In the genomic region with DNA sequence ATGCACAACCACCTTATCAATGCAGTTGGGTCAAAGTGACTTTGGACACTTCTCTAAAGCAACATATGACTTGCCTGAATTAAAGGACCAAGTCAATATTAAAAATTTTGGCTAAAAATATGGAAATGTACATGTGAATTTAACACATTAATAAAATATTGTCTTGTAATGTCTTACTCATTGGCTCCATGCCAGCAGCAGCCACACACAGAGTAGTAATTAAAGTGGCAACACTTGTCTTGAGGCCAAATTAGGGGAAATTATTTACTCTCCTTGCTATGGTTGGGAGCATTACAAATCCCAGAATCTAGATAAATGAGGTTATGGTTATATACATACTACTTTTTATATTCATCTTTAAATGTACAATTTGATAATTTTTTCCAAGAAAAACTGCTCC, we compare ENCODE assay signal across 27 mouse cellular contexts. TPM values are rescaled to one million over a fixed set of nuclear protein-coding genes. Genes with fewer than 3 reads are reported as not detected.
A peak's percentile ranks its signal among the peaks of the same experiment; 100 is the strongest.
DNase-seq lines count a peak whose midpoint lies in the region; ATAC-seq lines count a peak whose summit lies in the region.
"Had no signal": no experiment of that assay in that cellular context is flagged by ENCODE, and none has a peak within 500 bp of the region (broad histone marks: within the 10 kb centered on the region; RNA-seq: fewer than 3 reads in every experiment).

No protein-coding gene starts in this region.

- H3K27ac ChIP-seq in forebrain, embryonic 14.5 days (ENCODE audit: low read depth, low read length): no peak overlapping the region
- H3K27ac ChIP-seq in forebrain, embryonic 12.5 days: no peak overlapping the region
- no peak overlapping the region for H3K27ac ChIP-seq in kidney, embryonic 15.5 days
- H3K27ac ChIP-seq: embryonic facial prominence, embryonic 12.5 days; embryonic facial prominence, embryonic 15.5 days; hindbrain, embryonic 10.5 days; hindbrain, embryonic 13.5 days had no signal

- no peaks in the 10 kb centered on the region for H3K9me3 ChIP-seq in forebrain, embryonic 14.5 days (replicated peaks; ENCODE audit: control insufficient read depth, low read length)
- no peaks in the 10 kb centered on the region for H3K9me3 ChIP-seq in forebrain, embryonic 12.5 days
- H3K9me3 ChIP-seq in kidney, embryonic 15.5 days (replicated peaks): no peaks in the 10 kb centered on the region
- H3K9me3 ChIP-seq: embryonic facial prominence, embryonic 12.5 days; embryonic facial prominence, embryonic 15.5 days; G1E; hindbrain, embryonic 10.5 days; hindbrain, embryonic 13.5 days had no signal

- H3K36me3 ChIP-seq in forebrain, embryonic 14.5 days (ENCODE audit: control insufficient read depth, insufficient read depth, low read length): no peaks in the 10 kb centered on the region
- H3K36me3 ChIP-seq in forebrain, embryonic 12.5 days (replicated peaks): no peaks in the 10 kb centered on the region
- H3K36me3 ChIP-seq in kidney, embryonic 15.5 days: no peaks in the 10 kb centered on the region
- H3K36me3 ChIP-seq: embryonic facial prominence, embryonic 12.5 days; embryonic facial prominence, embryonic 15.5 days; G1E; hindbrain, embryonic 10.5 days; hindbrain, embryonic 13.5 days had no signal

- peak; percentile 37 for DNase-seq in forebrain, embryonic 14.5 days (ENCODE audit: low spot score)
- peak; percentile 55 for DNase-seq in kidney, adult 9 months
- DNase-seq in kidney, adult 18-20 months: no peak
- peak; percentile 31 to 55 for DNase-seq in kidney, postnatal 36 days
- DNase-seq in right cerebral cortex, postnatal 25 days: no peak
- DNase-seq: adrenal gland, adult 2 months; adrenal gland, postnatal 14 days; B cell, adult 2 months; cerebellum, adult 18-20 months; cerebellum, adult 9-10 months; gastrocnemius, postnatal 10 days; gastrocnemius, postnatal 36 days; heart, postnatal 36 days had no signal

- no peaks in the 10 kb centered on the region for H3K4me1 ChIP-seq in forebrain, embryonic 14.5 days (ENCODE audit: control insufficient read depth, insufficient read depth, low read length)
- H3K4me1 ChIP-seq in forebrain, embryonic 12.5 days: no peaks in the 10 kb centered on the region
- 0 out of 2 replicates have a peak, but pooled peaks cover 3% of the 10 kb centered on the region for H3K4me1 ChIP-seq in kidney, embryonic 15.5 days
- H3K4me1 ChIP-seq: embryonic facial prominence, embryonic 12.5 days; embryonic facial prominence, embryonic 15.5 days; hindbrain, embryonic 10.5 days; hindbrain, embryonic 13.5 days had no signal

- no peak overlapping the region for H3K4me2 ChIP-seq in forebrain, embryonic 14.5 days (ENCODE audit: low read length)
- no peak overlapping the region for H3K4me2 ChIP-seq in forebrain, embryonic 12.5 days
- H3K4me2 ChIP-seq in kidney, embryonic 15.5 days: no peak overlapping the region
- H3K4me2 ChIP-seq: embryonic facial prominence, embryonic 12.5 days; embryonic facial prominence, embryonic 15.5 days; heart, embryonic 11.5 days; hindbrain, embryonic 13.5 days had no signal

- no peaks in the 10 kb centered on the region for H3K27me3 ChIP-seq in forebrain, embryonic 14.5 days (replicated peaks; ENCODE audit: control insufficient read depth, insufficient read depth, low read length)
- H3K27me3 ChIP-seq in forebrain, embryonic 12.5 days: no peaks in the 10 kb centered on the region
- no peaks in the 10 kb centered on the region for H3K27me3 ChIP-seq in kidney, embryonic 15.5 days
- H3K27me3 ChIP-seq: CH12.LX; embryonic facial prominence, embryonic 12.5 days; embryonic facial prominence, embryonic 15.5 days; hindbrain, embryonic 13.5 days had no signal

- H3K4me3 ChIP-seq in forebrain, embryonic 14.5 days (ENCODE audit: low read depth, low read length): no peak overlapping the region
- no peak overlapping the region for H3K4me3 ChIP-seq in forebrain, embryonic 12.5 days (replicated peaks)
- H3K4me3 ChIP-seq in kidney, embryonic 15.5 days (replicated peaks): no peak overlapping the region
- H3K4me3 ChIP-seq: embryonic facial prominence, embryonic 12.5 days; embryonic facial prominence, embryonic 15.5 days; hindbrain, embryonic 10.5 days; hindbrain, embryonic 13.5 days had no signal

- no peak for ATAC-seq in forebrain, embryonic 14.5 days
- ATAC-seq in forebrain, embryonic 12.5 days (ENCODE audit: low FRiP score): no peak
- ATAC-seq in kidney, embryonic 15.5 days (replicated peaks; ENCODE audit: low FRiP score): no peak
- ATAC-seq: forebrain, embryonic 16.5 days; hindbrain, embryonic 16.5 days had no signal

- no peak overlapping the region for H3K9ac ChIP-seq in forebrain, embryonic 14.5 days (ENCODE audit: low read length)
- H3K9ac ChIP-seq in forebrain, embryonic 12.5 days: no peak overlapping the region
- no peak overlapping the region for H3K9ac ChIP-seq in kidney, embryonic 15.5 days
- H3K9ac ChIP-seq: embryonic facial prominence, embryonic 12.5 days; embryonic facial prominence, embryonic 15.5 days; hindbrain, embryonic 13.5 days had no signal

RNA-seq across cellular contexts. Expression of gene Gm10203, which starts 13.0 kb away (rescaled TPM):
- polyA plus RNA-seq in forebrain, embryonic 14.5 days (2014; fragmentation: Nextera tagmentation; extraction: Ambion mirVana): not detected in 2 replicates
- polyA plus RNA-seq in forebrain, embryonic 12.5 days (2016; fragmentation: Nextera tagmentation; extraction: Ambion mirVana): not detected in 2 replicates
- not detected in 2 replicates for polyA plus RNA-seq in kidney, embryonic 15.5 days (2015; fragmentation: Nextera tagmentation; extraction: Ambion mirVana)
- polyA plus RNA-seq: adrenal gland, adult 2 months; embryonic facial prominence, embryonic 12.5 days; embryonic facial prominence, embryonic 15.5 days; forebrain, embryonic 11.5 days; forebrain, embryonic 16.5 days; G1E; heart, embryonic 11.5 days; heart, embryonic 14.5 days; heart, postnatal 0 days; hindbrain, embryonic 10.5 days; hindbrain, embryonic 13.5 days; hindbrain, embryonic 16.5 days had no signal

RNA-seq across cellular contexts. Expression of gene Dennd5b, which starts 15.5 kb away (rescaled TPM):
- 10.9 and 16.9 TPM in 2 replicates for polyA plus RNA-seq in forebrain, embryonic 14.5 days (2014; fragmentation: Nextera tagmentation; extraction: Ambion mirVana)
- polyA plus RNA-seq in forebrain, embryonic 12.5 days (2016; fragmentation: Nextera tagmentation; extraction: Ambion mirVana): 18.1 and 18.8 TPM in 2 replicates
- polyA plus RNA-seq in kidney, embryonic 15.5 days (2015; fragmentation: Nextera tagmentation; extraction: Ambion mirVana): 9.1 and 9.6 TPM in 2 replicates
- polyA plus RNA-seq: G1E had no signal

RNA-seq across cellular contexts. Expression of gene Etfbkmt, which starts 22.7 kb away (rescaled TPM):
- 4.3 and 7.0 TPM in 2 replicates for polyA plus RNA-seq in forebrain, embryonic 14.5 days (2014; fragmentation: Nextera tagmentation; extraction: Ambion mirVana)
- polyA plus RNA-seq in forebrain, embryonic 12.5 days (2016; fragmentation: Nextera tagmentation; extraction: Ambion mirVana): 8.4 and 9.7 TPM in 2 replicates
- 20.4 and 21.8 TPM in 2 replicates for polyA plus RNA-seq in kidney, embryonic 15.5 days (2015; fragmentation: Nextera tagmentation; extraction: Ambion mirVana)

Comparison
In these comparisons a context has a peak if more than half of its experiments do, and no peak if none do; other contexts are left out.
1. DNase-seq: peak in forebrain, embryonic 14.5 days (single experiment), kidney, adult 9 months (single experiment) and kidney, postnatal 36 days (2 of 2); none in kidney, adult 18-20 months (single experiment) and right cerebral cortex, postnatal 25 days (single experiment).